Mouse (Mus musculus) kidney, postnatal 4 days (tissue): ENCODE measurements around the gene Fcgbp.
A peak's percentile ranks its signal among the peaks of the same experiment; 100 is the strongest.
"Not testable (repeated sequence)": the region's sequence is repeated elsewhere in the genome, so short reads cannot be mapped to it uniquely, and the experiment has no call there.

ENCODE experiments used
- DNase-seq, 2 experiments: peaks; one replicate each; pipeline ENCODE4 v3.0.0; 2021; ENCODE audit warnings: mixed read lengths in 2 of 2

Gene Fcgbp

GRCm38 (mm10) chr7:28070531-28071298 lies at the start of gene Fcgbp:
TSS of gene Fcgbp (plus strand) at chr7:28071236.
- DNase-seq, result no peak

- DNase-seq, result no peak
These were observed 26.5 kb upstream of the Fcgbp start for GRCm38 (mm10) chr7:28044524-28044923.

GRCm38 (mm10) chr7:28049476-28050409 lies 21.3 kb upstream of the Fcgbp start, which contains the start of gene Psmc4:
TSS of gene Psmc4 (minus strand) at chr7:28050101.
- peak; percentile 97 to 99 for DNase-seq

- DNase-seq, result no peak
These were observed 20.5 kb upstream of the Fcgbp start for GRCm38 (mm10) chr7:28050584-28050983.

GRCm38 (mm10) chr7:28053046-28053930 lies 17.7 kb upstream of the Fcgbp start:
- peak in 1 of 2 experiments; percentile 25 for DNase-seq

- no peak for DNase-seq
These were observed 11.1 kb upstream of the Fcgbp start for GRCm38 (mm10) chr7:28059972-28060371.

GRCm38 (mm10) chr7:28068661-28069060 lies 2.4 kb upstream of the Fcgbp start:
- DNase-seq, result no peak

GRCm38 (mm10) chr7:28069546-28070172 lies 1.4 kb upstream of the Fcgbp start:
- DNase-seq, result no peak

- DNase-seq, result no peak
These were observed 13.2 kb downstream of the Fcgbp start for GRCm38 (mm10) chr7:28084215-28084614.

- DNase-seq, result no peak
These were observed 15.2 kb downstream of the Fcgbp start for GRCm38 (mm10) chr7:28086236-28086635.

- DNase-seq, result peak in 1 of 2 experiments; percentile 1
These were observed 22.5 kb downstream of the Fcgbp start for GRCm38 (mm10) chr7:28093541-28093940.

GRCm38 (mm10) chr7:28099101-28099500 lies 28.1 kb downstream of the Fcgbp start:
- no peak for DNase-seq

GRCm38 (mm10) chr7:28100596-28101590 lies 29.9 kb downstream of the Fcgbp start:
- peak; percentile 78 for DNase-seq

- not testable (repeated sequence) for DNase-seq
These were observed 31.9 kb downstream of the Fcgbp start for GRCm38 (mm10) chr7:28102936-28103335.

GRCm38 (mm10) chr7:28104670-28105069 lies 33.6 kb downstream of the Fcgbp start:
- peak; percentile 71 to 83 for DNase-seq

- DNase-seq, result no peak
These were observed 35.2 kb downstream of the Fcgbp start for GRCm38 (mm10) chr7:28106241-28106640.

GRCm38 (mm10) chr7:28114648-28115047 lies 43.6 kb downstream of the Fcgbp start:
- DNase-seq, result no peak

- no peak for DNase-seq
These were observed 58.1 kb downstream of the Fcgbp start, which contains the start of gene 9530053A07Rik for GRCm38 (mm10) chr7:28129166-28129565. TSS of gene 9530053A07Rik (plus strand) at chr7:28129466.

GRCm38 (mm10) chr7:28137613-28138012 lies 66.6 kb downstream of the Fcgbp start:
- peak; percentile 64 to 65 for DNase-seq

- DNase-seq, result peak; percentile 85 to 86
These were observed 77.2 kb downstream of the Fcgbp start for GRCm38 (mm10) chr7:28148263-28148662.

GRCm38 (mm10) chr7:28149841-28150240 lies 78.8 kb downstream of the Fcgbp start:
- DNase-seq, result no peak
